Comparison of ENCODE assay signal across 8 mouse cellular contexts in genomic region chr10:81232580-81233225, GRCm38 (mm10). TPM values are rescaled to one million over a fixed set of nuclear protein-coding genes. Genes with fewer than 3 reads are reported as not detected.
DNase-seq lines count a peak whose midpoint lies in the region; ATAC-seq lines count a peak whose summit lies in the region.

Zfr2 (plus strand) TSS chr10:81233155.

- peak within 1 kb of the TSS; percentile 92 for H3K27ac ChIP-seq in hindbrain, embryonic 15.5 days (replicated peaks)

- H3K4me2 ChIP-seq in hindbrain, embryonic 15.5 days: peak within 1 kb of the TSS; percentile 76

- H3K4me1 ChIP-seq in hindbrain, embryonic 15.5 days (replicated peaks): peaks cover 46% of the 10 kb centered on the region

- H3K36me3 ChIP-seq in hindbrain, embryonic 15.5 days: no peaks in the 10 kb centered on the region

- H3K9ac ChIP-seq in hindbrain, embryonic 15.5 days: peak within 1 kb of the TSS; percentile 72

- no peaks in the 10 kb centered on the region for H3K9me3 ChIP-seq in hindbrain, embryonic 15.5 days

- peak; percentile 93 for DNase-seq in T-cell, adult 2 months (ENCODE audit: low spot score)
- peak; percentile 95 to 97 for DNase-seq in cerebellum, postnatal 36 days
- peak; percentile 94 for DNase-seq in frontal cortex, postnatal 36 days (ENCODE audit: low spot score in 2 of 2)
- peak; percentile 91 for DNase-seq in left cerebral cortex, adult 11 months (ENCODE audit: low spot score)
- DNase-seq in lung, postnatal 4 days: peak; percentile 92 to 94
- DNase-seq in retina, postnatal 7 days (ENCODE audit: low read depth, low spot score): peak; percentile 77
- DNase-seq in urinary bladder, adult 2 months (ENCODE audit: low spot score): peak; percentile 79

- ATAC-seq in hindbrain, embryonic 15.5 days (ENCODE audit: low FRiP score, low read depth): peak; percentile 79

- H3K4me3 ChIP-seq in hindbrain, embryonic 15.5 days: peak within 1 kb of the TSS; percentile 73

- 9% methylated on average over 29 of the region's 29 CpGs for WGBS in hindbrain, embryonic 15.5 days

- no peaks in the 10 kb centered on the region for H3K27me3 ChIP-seq in hindbrain, embryonic 15.5 days

RNA-seq across cellular contexts. Expression of gene Zfr2, which starts in this region (rescaled TPM):
- polyA plus RNA-seq in hindbrain, embryonic 15.5 days (2015; fragmentation: Nextera tagmentation; extraction: Ambion mirVana): 30.3 and 34.0 TPM in 2 replicates
- polyA plus RNA-seq in urinary bladder, adult 2 months (2012; rRNA removed): 29.3 and 34.4 TPM in 2 replicates

Comparison
In these comparisons a context has a peak if more than half of its experiments do, and no peak if none do; other contexts are left out.
1. Peak in every context shown above with its lines: DNase-seq, ATAC-seq, H3K4me3 ChIP-seq and H3K27ac ChIP-seq.